ENCODE assay signal across 8 mouse cellular contexts in the genomic region with DNA sequence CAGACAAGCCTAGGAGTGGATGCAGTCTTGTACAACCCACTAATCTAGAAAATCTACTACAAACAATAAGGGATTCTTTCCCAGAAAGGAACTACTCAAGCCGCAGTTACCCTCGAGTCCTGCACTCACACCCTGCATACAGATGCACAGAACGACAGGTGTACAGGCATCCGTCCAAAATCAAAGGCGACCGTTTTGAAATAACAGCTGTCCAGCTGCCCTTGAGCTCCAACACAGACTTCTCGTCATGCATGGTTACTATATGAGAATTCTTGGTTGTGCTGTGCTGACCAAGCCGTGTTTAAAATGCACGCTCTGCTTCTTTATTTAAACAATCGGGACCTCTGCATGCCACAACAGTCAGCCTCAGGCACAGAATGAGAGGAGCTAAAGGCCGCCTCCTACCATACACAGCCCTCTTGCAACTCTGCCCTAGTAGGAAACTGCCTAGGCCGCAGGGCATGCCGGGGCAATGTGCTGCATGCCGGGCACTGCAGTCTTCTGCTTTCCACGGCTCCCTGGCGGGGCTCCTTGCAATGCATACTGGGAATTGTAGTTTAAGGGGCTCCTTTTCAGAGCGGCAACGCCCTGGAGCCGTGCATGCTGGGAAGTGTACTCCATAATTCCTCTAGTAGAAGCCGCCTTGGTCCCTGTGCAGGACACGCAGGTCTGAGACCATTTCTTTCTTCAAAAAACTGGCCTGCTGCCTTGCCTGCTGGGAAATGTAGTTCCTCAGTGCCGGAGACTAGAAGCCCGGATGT.
DNase-seq lines count a peak whose midpoint lies in the region; ATAC-seq and TF ChIP-seq lines count a peak whose summit lies in the region.

No protein-coding gene starts in this region.

- H3K27me3 ChIP-seq in CH12.LX (replicated peaks) = no peaks in the 10 kb centered on the region
- no peaks in the 10 kb centered on the region for H3K27me3 ChIP-seq in forebrain, embryonic 15.5 days
- no peaks in the 10 kb centered on the region for H3K27me3 ChIP-seq in liver, embryonic 16.5 days (ENCODE audit: control insufficient read depth, insufficient read depth, low read depth, low read length)
- H3K27me3 ChIP-seq in neural tube, embryonic 12.5 days (replicated peaks) = no peaks in the 10 kb centered on the region
- H3K27me3 ChIP-seq in stomach, postnatal 0 days (ENCODE audit: control insufficient read depth, insufficient read depth, low read length) = no peaks in the 10 kb centered on the region

- H3K4me1 ChIP-seq in CH12.LX (ENCODE audit: control insufficient read depth in 1 of 2, insufficient read depth in 2 of 2) = peaks cover 0 to 7% of the 10 kb centered on the region in 2 experiments; a peak in 1 of 4 replicates
- peaks cover 8% of the 10 kb centered on the region for H3K4me1 ChIP-seq in forebrain, embryonic 15.5 days
- peaks cover 2% of the 10 kb centered on the region; the same call in 1 of the 2 replicates for H3K4me1 ChIP-seq in liver, embryonic 16.5 days (ENCODE audit: control insufficient read depth, low read depth, low read length)
- peaks cover 7% of the 10 kb centered on the region for H3K4me1 ChIP-seq in neural tube, embryonic 12.5 days
- peaks cover 2% of the 10 kb centered on the region; the same call in 1 of the 2 replicates for H3K4me1 ChIP-seq in stomach, postnatal 0 days (replicated peaks; ENCODE audit: control insufficient read depth, insufficient read depth)

- H3K79me2 ChIP-seq in CH12.LX (replicated peaks; ENCODE audit: control insufficient read depth, extremely low read depth, insufficient read depth, poor library complexity, severe bottlenecking) = no peaks in the 10 kb centered on the region

- H3K4me2 ChIP-seq in CH12.LX (ENCODE audit: insufficient read depth, low read depth, poor library complexity, severe bottlenecking) = peak overlapping the region; percentile 81
- H3K4me2 ChIP-seq in forebrain, embryonic 15.5 days (replicated peaks) = peak overlapping the region; percentile 41
- H3K4me2 ChIP-seq in liver, embryonic 16.5 days (ENCODE audit: low read depth, low read length) = peak overlapping the region; percentile 48
- H3K4me2 ChIP-seq in neural tube, embryonic 12.5 days (replicated peaks) = peak overlapping the region; percentile 53
- H3K4me2 ChIP-seq in stomach, postnatal 0 days (replicated peaks; ENCODE audit: low read depth) = peak overlapping the region; percentile 60

- DNase-seq in CH12.LX (ENCODE audit: extremely low read depth) = peak; percentile 95
- DNase-seq in heart, postnatal 14 days = peak; percentile 89 to 91
- DNase-seq in large intestine, adult 2 months (ENCODE audit: low read depth, low spot score) = peak; percentile 94
- DNase-seq in stomach, postnatal 0 days (ENCODE audit: low spot score) = peak; percentile 94

- H3K9ac ChIP-seq in CH12.LX (ENCODE audit: insufficient read depth, low read depth) = peak overlapping the region; percentile 64
- peak overlapping the region; percentile 32 for H3K9ac ChIP-seq in forebrain, embryonic 15.5 days (replicated peaks)
- 0 out of 2 replicates have a peak overlapping the region, but pooled peaks have one; percentile 20 for H3K9ac ChIP-seq in liver, embryonic 16.5 days (ENCODE audit: low read depth, low read length)
- peak overlapping the region; percentile 44 for H3K9ac ChIP-seq in neural tube, embryonic 12.5 days
- peak overlapping the region; percentile 59 for H3K9ac ChIP-seq in stomach, postnatal 0 days (ENCODE audit: low read length)

- H3K36me3 ChIP-seq in CH12.LX (replicated peaks in 1 of 2; ENCODE audit: control insufficient read depth in 1 of 2, insufficient read depth in 1 of 2, low read length in 1 of 2) = no peaks in the 10 kb centered on the region
- no peaks in the 10 kb centered on the region for H3K36me3 ChIP-seq in forebrain, embryonic 15.5 days
- no peaks in the 10 kb centered on the region for H3K36me3 ChIP-seq in liver, embryonic 16.5 days (ENCODE audit: control insufficient read depth, insufficient read depth)
- no peaks in the 10 kb centered on the region for H3K36me3 ChIP-seq in neural tube, embryonic 12.5 days
- no peaks in the 10 kb centered on the region for H3K36me3 ChIP-seq in stomach, postnatal 0 days (ENCODE audit: control insufficient read depth, insufficient read depth, low read length)

- peak; percentile 94 for TF ChIP-seq POLR2A in CH12.LX (IDR thresholded peaks at IDR 0.05; ENCODE audit: low read depth, low read length)

- TF ChIP-seq RAD21 in CH12.LX (IDR thresholded peaks at IDR 0.05; ENCODE audit: low read depth, low read length) = no peak

- dilution Hi-C loops in CH12.LX (cut with MboI; ENCODE audit: extremely low pct_ligation_motif_present, extremely low pct_unique_long_range_greater_than_20kb, low sequenced_read_pairs) = no loop called here

- H3K9me3 ChIP-seq in CH12.LX (replicated peaks; ENCODE audit: low read length) = no peaks in the 10 kb centered on the region
- H3K9me3 ChIP-seq in forebrain, embryonic 15.5 days = no peaks in the 10 kb centered on the region
- no peaks in the 10 kb centered on the region for H3K9me3 ChIP-seq in liver, embryonic 16.5 days (replicated peaks; ENCODE audit: control insufficient read depth, low read length)
- no peaks in the 10 kb centered on the region for H3K9me3 ChIP-seq in neural tube, embryonic 12.5 days
- H3K9me3 ChIP-seq in stomach, postnatal 0 days (ENCODE audit: control insufficient read depth, low read length) = no peaks in the 10 kb centered on the region

- H3K4me3 ChIP-seq in CH12.LX (replicated peaks in 1 of 3; ENCODE audit: low read depth in 2 of 3, low read length in 2 of 3, poor library complexity in 1 of 3) = peak overlapping the region; percentile 35 to 59 (median 44)
- H3K4me3 ChIP-seq in forebrain, embryonic 15.5 days = peak overlapping the region; percentile 34
- peak overlapping the region; percentile 35 for H3K4me3 ChIP-seq in liver, embryonic 16.5 days (ENCODE audit: low read depth, low read length)
- H3K4me3 ChIP-seq in neural tube, embryonic 12.5 days = peak overlapping the region; percentile 24; the same call in 1 of the 2 replicates
- peak overlapping the region; percentile 40 for H3K4me3 ChIP-seq in stomach, postnatal 0 days (ENCODE audit: low read depth, low read length)

- no peak for TF ChIP-seq CTCF in CH12.LX (conservative IDR thresholded peaks at IDR 0.05 in 1 of 2, IDR thresholded peaks at IDR 0.05 in 1 of 2; ENCODE audit: low read depth in 2 of 2, low read length in 2 of 2)
- no peak for TF ChIP-seq CTCF in stomach, postnatal 0 days (IDR thresholded peaks at IDR 0.05; ENCODE audit: low read depth)

- no peak for TF ChIP-seq EP300 in CH12.LX (IDR thresholded peaks at IDR 0.05; ENCODE audit: low read length)
- no peak for TF ChIP-seq EP300 in stomach, postnatal 0 days (optimal IDR thresholded peaks at IDR 0.05)

- intact Hi-C loops in heart, postnatal 14 days (cut with DNase I) = no loop called here

- no peak overlapping the region for H3K27ac ChIP-seq in CH12.LX (ENCODE audit: insufficient read depth, low read depth)
- H3K27ac ChIP-seq in forebrain, embryonic 15.5 days (replicated peaks) = peak overlapping the region; percentile 76
- no peak overlapping the region for H3K27ac ChIP-seq in liver, embryonic 16.5 days (ENCODE audit: low read length)
- H3K27ac ChIP-seq in neural tube, embryonic 12.5 days = peak overlapping the region; percentile 62; the same call in 1 of the 2 replicates
- peak overlapping the region; percentile 49; the same call in 1 of the 2 replicates for H3K27ac ChIP-seq in stomach, postnatal 0 days (replicated peaks)

- 7% methylated on average over 23 of the region's 23 CpGs for WGBS in forebrain, embryonic 15.5 days
- 3% methylated on average over 23 of the region's 23 CpGs for WGBS in large intestine, adult 2 months
- 16% methylated on average over 23 of the region's 23 CpGs for WGBS in liver, embryonic 16.5 days (ENCODE audit: insufficient replicate concordance)
- 14% methylated on average over 23 of the region's 23 CpGs for WGBS in neural tube, embryonic 12.5 days
- 3% methylated on average over 23 of the region's 23 CpGs for WGBS in stomach, postnatal 0 days

- peak; percentile 98 for ATAC-seq in cerebellum, adult (ENCODE audit: insufficient number of reproducible peaks, low FRiP score, low TSS enrichment)
- ATAC-seq in forebrain, embryonic 15.5 days (replicated peaks) = peak; percentile 100
- peak; percentile 98 for ATAC-seq in liver, embryonic 16.5 days (ENCODE audit: low read depth)
- ATAC-seq in neural tube, embryonic 12.5 days (ENCODE audit: low FRiP score, low read depth) = peak; percentile 99
- peak; percentile 100 for ATAC-seq in stomach, postnatal 0 days (ENCODE audit: low FRiP score, low TSS enrichment)

- in situ Hi-C loops in CH12.LX (cut with MboI; ENCODE audit: low pct_ligation_motif_present, low pct_unique_long_range_greater_than_20kb, low sequenced_read_pairs) = no loop called here

TF ChIP-seq in CH12.LX, 34 proteins besides CTCF, POLR2A, EP300 and RAD21 (continues in another document):
- no peak; the same call in 1 of the 2 replicates for TF ChIP-seq MEF2A (IDR thresholded peaks at IDR 0.05; ENCODE audit: borderline replicate concordance, low read depth, low read length)
- TF ChIP-seq CHD1 (IDR thresholded peaks at IDR 0.05; ENCODE audit: low read depth, low read length) = 0 out of 2 replicates have a peak, but pooled peaks have one; percentile 24
- no peak for TF ChIP-seq ZC3H11A (IDR thresholded peaks at IDR 0.05; ENCODE audit: low read depth, low read length)
- TF ChIP-seq ETS1 (conservative IDR thresholded peaks at IDR 0.05; ENCODE audit: low read depth, low read length) = no peak
- TF ChIP-seq BHLHE40 (IDR thresholded peaks at IDR 0.05; ENCODE audit: low read depth, low read length) = peak; percentile 12; the same call in 1 of the 2 replicates
- TF ChIP-seq CHD2 (IDR thresholded peaks at IDR 0.05; ENCODE audit: low read length) = peak; percentile 62; the same call in 1 of the 2 replicates
- TF ChIP-seq ELF1 (IDR thresholded peaks at IDR 0.05; ENCODE audit: low read depth, low read length) = peak; percentile 87
- TF ChIP-seq JUND (conservative IDR thresholded peaks at IDR 0.05; ENCODE audit: low read depth, low read length) = no peak
- TF ChIP-seq SMC3 (IDR thresholded peaks at IDR 0.05; ENCODE audit: low read depth, low read length) = no peak
- no peak for TF ChIP-seq USF1 (IDR thresholded peaks at IDR 0.05; ENCODE audit: low read depth, low read length)
- no peak for TF ChIP-seq ZKSCAN1 (IDR thresholded peaks at IDR 0.05; ENCODE audit: borderline replicate concordance, low read depth, low read length)
- TF ChIP-seq MAFK (IDR thresholded peaks at IDR 0.05; ENCODE audit: insufficient replicate concordance, low read length) = no peak
- no peak for TF ChIP-seq JUN (IDR thresholded peaks at IDR 0.05; ENCODE audit: insufficient read depth, low read depth, low read length)
- TF ChIP-seq KAT2A (IDR thresholded peaks at IDR 0.05; ENCODE audit: insufficient replicate concordance, low read length) = peak; percentile 97
- TF ChIP-seq GABPA (IDR thresholded peaks at IDR 0.05; ENCODE audit: insufficient replicate concordance, low read depth, low read length) = peak; percentile 77; the same call in 1 of the 2 replicates
- TF ChIP-seq TCF12 (IDR thresholded peaks at IDR 0.05; ENCODE audit: low read depth, low read length) = peak; percentile 87
- TF ChIP-seq NRF1 (IDR thresholded peaks at IDR 0.05; ENCODE audit: low read depth, low read length) = peak; percentile 59

Comparison
In these comparisons a context has a peak if more than half of its experiments do, and no peak if none do; other contexts are left out.
1. H3K27ac ChIP-seq: peak in forebrain, embryonic 15.5 days (single experiment), neural tube, embryonic 12.5 days (single experiment) and stomach, postnatal 0 days (single experiment); none in CH12.LX (single experiment) and liver, embryonic 16.5 days (single experiment).
2. Peak in every context shown above with its lines, with median percentiles within 50 percentile points of each other: DNase-seq, H3K4me2 ChIP-seq, H3K4me3 ChIP-seq, H3K9ac ChIP-seq and ATAC-seq.